Mouse (Mus musculus): Measurements from ENCODE around the gene Abcg8. TPM values are rescaled to one million over a fixed set of nuclear protein-coding genes. Genes with fewer than 3 reads are reported as not detected.

Gene Abcg8
- polyA plus RNA-seq, 1 experiment from 2014 or later: not detected

DNA sequence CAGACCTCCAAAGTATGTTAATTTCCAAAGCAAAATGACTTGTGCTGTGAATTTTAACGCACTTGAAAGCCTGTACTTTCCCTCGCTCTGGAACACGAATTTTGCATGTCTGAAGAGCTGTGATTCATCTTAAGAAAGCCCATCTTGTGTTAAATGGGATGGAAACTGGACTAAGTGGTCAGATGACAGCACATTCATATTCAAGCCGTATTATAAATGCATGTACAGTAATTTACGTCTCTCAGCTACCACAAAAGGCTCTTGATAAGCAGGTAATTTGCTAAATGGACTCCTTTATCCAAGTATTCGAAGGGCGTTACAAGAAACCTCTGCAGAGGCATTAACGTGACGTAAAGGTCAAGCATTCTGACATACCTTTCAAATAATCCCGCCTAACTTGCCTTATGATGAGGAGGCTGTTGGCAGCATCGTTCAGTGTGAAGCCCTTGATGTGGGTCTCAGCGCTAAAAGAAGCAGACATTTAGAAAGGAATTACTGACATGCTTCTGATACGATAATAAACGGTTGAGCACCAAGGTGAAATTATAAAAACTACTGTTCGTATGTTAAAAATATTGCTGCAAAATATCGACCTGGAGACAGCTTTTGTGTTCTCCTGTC lies 40.3 kb downstream of the Abcg8 start:
- 60% methylated on average over 16 of the region's 16 CpGs for WGBS
- Histone ChIP-seq H3K4me3 (no peak overlapping the region), H3K4me2 (no peak overlapping the region), H3K36me3 (peaks cover 10% of the 10 kb centered on the region), H3K27me3 (no peaks in the 10 kb centered on the region), H3K9me3 (no peaks in the 10 kb centered on the region), H3K4me1 (no peaks in the 10 kb centered on the region), H3K27ac (no peak overlapping the region), H3K9ac (no peak overlapping the region)
- ATAC-seq (ENCODE audit: borderline replicate concordance, extremely low read depth, low FRiP score, low TSS enrichment): no peak

DNA sequence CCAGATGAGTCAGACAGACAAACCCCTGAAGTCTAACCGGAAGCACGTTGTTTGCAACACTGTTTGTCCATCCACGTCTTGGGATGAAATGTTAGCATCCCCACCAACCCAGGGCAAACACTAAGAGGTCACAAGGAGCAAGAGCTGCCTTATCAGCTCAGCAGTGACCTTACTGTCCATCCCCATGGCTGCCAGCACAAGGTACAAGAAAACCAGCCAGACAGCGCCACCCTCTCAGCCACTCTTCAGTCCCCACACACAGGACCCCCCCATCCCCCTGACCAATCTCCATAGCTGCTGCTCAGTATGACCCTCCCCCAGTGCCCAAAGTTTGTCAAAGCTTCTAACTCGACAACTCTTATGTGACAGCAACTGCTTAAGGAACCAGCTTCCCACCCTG lies 41.3 kb downstream of the Abcg8 start:
- peaks cover 18% of the 10 kb centered on the region for H3K36me3 ChIP-seq
- no peaks in the 10 kb centered on the region for H3K4me1 ChIP-seq
- H3K4me2 ChIP-seq: no peak overlapping the region
- ATAC-seq (ENCODE audit: borderline replicate concordance, extremely low read depth, low FRiP score, low TSS enrichment): no peak
- no peaks in the 10 kb centered on the region for H3K9me3 ChIP-seq
- no peak overlapping the region for H3K9ac ChIP-seq
- H3K27ac ChIP-seq: no peak overlapping the region
- H3K27me3 ChIP-seq: no peaks in the 10 kb centered on the region
- 48% methylated on average over 5 of the region's 5 CpGs for WGBS
- H3K4me3 ChIP-seq: no peak overlapping the region

DNA sequence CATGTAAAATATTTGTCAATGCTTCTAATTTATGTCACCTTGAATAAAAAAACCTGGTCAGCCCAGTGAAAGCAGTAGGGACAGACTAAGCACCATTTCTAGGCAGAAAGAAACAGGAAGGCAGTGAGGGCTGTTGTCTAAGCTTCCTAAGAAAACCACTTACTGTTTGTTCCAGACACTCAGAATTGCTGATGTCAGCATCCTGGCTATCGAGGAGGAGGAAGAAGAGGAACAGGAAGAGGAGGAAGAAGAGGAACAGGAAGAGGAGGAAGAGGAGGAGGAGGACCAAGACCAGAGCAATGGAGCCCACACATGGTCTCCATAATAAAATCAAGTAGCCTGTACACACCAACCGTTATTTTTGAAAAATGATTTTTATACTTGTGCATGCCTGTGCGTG lies 43.0 kb downstream of the Abcg8 start:
- Histone ChIP-seq H3K9me3 (no peaks in the 10 kb centered on the region), H3K27ac (no peak overlapping the region), H3K4me3 (no peak overlapping the region), H3K4me1 (no peaks in the 10 kb centered on the region), H3K9ac (no peak overlapping the region), H3K36me3 (peaks cover 14% of the 10 kb centered on the region), H3K27me3 (no peaks in the 10 kb centered on the region), H3K4me2 (no peak overlapping the region)
- ATAC-seq (ENCODE audit: borderline replicate concordance, extremely low read depth, low FRiP score, low TSS enrichment): no peak
- WGBS: 70% methylated on average over 3 of the region's 3 CpGs

DNA sequence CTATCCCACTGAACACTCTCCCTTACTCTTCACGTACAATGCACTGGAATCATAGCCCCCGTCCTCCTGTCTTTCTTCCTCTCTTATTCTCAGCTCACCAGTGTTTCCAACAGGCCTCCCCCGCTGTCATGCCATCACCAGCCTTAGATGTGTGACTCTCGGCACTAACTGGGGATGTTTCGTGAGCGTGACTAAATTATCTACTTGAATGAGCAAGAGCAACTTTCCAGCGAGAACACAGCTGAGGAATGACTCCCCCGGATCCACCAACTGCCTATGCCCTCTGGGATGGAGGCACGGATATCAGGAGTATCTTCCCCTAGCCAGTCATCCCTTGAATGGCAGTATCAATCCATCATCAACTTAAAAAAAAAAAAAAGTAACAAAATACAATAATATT lies 47.9 kb downstream of the Abcg8 start:
- no peak overlapping the region for H3K4me3 ChIP-seq
- no peak for ATAC-seq (ENCODE audit: borderline replicate concordance, extremely low read depth, low FRiP score, low TSS enrichment)
- no peaks in the 10 kb centered on the region for H3K9me3 ChIP-seq
- no peak overlapping the region for H3K9ac ChIP-seq
- no peak overlapping the region for H3K27ac ChIP-seq
- H3K36me3 ChIP-seq: peaks cover 24% of the 10 kb centered on the region; the same call in 1 of the 2 replicates
- WGBS: 89% methylated on average over 9 of the region's 9 CpGs
- H3K4me2 ChIP-seq: no peak overlapping the region
- H3K27me3 ChIP-seq: no peaks in the 10 kb centered on the region
- no peaks in the 10 kb centered on the region for H3K4me1 ChIP-seq

DNA sequence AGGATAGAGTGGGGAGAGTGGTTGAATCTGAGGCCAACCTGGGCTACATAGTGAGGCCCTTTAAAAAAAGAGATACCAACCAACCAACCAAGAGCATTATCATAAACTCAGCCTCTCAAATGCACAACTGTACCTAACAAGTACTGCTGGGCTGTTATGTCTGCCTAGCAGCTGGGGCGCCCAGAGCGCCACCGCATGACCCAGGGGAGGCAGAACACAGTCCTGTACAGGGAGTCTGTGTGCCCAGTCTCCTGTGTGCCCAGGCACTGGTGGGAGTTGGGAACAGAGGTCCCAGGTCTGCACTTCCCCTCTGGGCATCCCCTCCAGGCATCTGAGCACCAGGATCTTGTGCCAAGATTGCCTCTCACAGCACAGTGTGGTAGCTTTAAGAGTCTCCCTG lies 49.1 kb downstream of the Abcg8 start:
- no peaks in the 10 kb centered on the region for H3K4me1 ChIP-seq
- H3K9ac ChIP-seq: no peak overlapping the region
- no peak overlapping the region for H3K4me2 ChIP-seq
- 100% methylated on average over 3 of the region's 3 CpGs for WGBS
- no peak overlapping the region for H3K27ac ChIP-seq
- H3K9me3 ChIP-seq: no peaks in the 10 kb centered on the region
- no peak for ATAC-seq (ENCODE audit: borderline replicate concordance, extremely low read depth, low FRiP score, low TSS enrichment)
- no peak overlapping the region for H3K4me3 ChIP-seq
- peaks cover 29% of the 10 kb centered on the region for H3K36me3 ChIP-seq
- no peaks in the 10 kb centered on the region for H3K27me3 ChIP-seq

DNA sequence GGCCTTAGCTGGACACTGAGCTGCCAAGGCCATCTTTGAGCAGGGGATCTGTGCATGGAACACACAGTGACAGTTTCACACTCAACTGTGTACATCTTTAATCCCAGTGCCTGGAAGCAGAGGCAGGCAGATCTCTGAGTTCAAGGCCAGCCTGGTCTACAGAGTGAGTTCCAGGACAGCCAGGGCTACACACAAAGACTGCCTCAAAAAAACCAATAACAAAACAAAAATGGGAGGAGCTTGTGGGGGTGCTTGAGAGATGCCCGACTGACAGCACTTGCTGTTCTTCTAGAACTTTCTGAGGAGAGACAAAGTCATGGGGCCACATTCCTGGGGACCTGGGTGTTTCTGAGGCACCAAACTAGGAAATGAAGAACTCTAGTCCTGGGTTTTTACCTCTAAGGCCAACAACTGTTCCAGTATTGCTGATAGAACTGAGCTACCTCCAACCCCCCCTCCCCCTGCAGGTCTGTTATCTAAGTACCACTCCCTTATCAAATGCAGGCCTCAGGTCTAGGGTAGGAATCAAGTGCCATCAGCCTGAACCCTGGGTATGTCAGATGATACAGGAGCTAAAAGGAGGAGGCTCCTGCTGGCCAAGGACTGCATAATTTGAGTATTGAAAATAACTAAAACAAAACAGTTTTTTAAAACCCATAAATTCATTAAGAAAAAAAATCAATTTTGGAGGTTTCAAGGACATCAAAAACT lies 52.3 kb downstream of the Abcg8 start:
- no peak for ATAC-seq (ENCODE audit: borderline replicate concordance, extremely low read depth, low FRiP score, low TSS enrichment)
- H3K27ac ChIP-seq: no peak overlapping the region
- H3K4me3 ChIP-seq: no peak overlapping the region
- H3K9me3 ChIP-seq: no peaks in the 10 kb centered on the region
- H3K4me1 ChIP-seq: no peaks in the 10 kb centered on the region
- H3K4me2 ChIP-seq: no peak overlapping the region
- H3K27me3 ChIP-seq: no peaks in the 10 kb centered on the region
- H3K9ac ChIP-seq: no peak overlapping the region
- WGBS: 81% methylated on average over 1 of the region's 1 CpGs
- H3K36me3 ChIP-seq: peaks cover 29% of the 10 kb centered on the region

DNA sequence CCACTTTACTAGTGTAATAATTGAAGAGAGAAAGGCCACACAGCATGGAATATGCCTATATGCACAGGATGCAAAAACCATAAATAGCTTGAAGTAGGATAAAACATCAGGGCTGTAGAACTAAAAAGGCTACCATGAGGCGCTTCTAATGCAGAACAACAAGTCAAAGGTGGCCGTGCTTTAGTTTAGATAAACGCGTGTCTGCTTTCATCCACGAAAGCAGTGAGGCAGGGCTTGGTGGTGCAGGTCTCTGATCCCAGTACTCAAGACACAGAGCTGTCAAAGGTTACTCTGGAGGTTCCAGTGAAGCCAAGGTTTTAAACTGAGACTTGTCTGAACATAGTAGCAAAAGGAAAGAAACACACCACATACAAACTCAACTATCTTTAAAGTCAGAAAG lies 53.0 kb downstream of the Abcg8 start:
- Histone ChIP-seq H3K27me3 (no peaks in the 10 kb centered on the region), H3K27ac (no peak overlapping the region), H3K36me3 (peaks cover 29% of the 10 kb centered on the region), H3K9me3 (no peaks in the 10 kb centered on the region), H3K4me1 (no peaks in the 10 kb centered on the region), H3K9ac (no peak overlapping the region), H3K4me2 (no peak overlapping the region), H3K4me3 (no peak overlapping the region)
- WGBS: 72% methylated on average over 5 of the region's 5 CpGs
- no peak for ATAC-seq (ENCODE audit: borderline replicate concordance, extremely low read depth, low FRiP score, low TSS enrichment)

DNA sequence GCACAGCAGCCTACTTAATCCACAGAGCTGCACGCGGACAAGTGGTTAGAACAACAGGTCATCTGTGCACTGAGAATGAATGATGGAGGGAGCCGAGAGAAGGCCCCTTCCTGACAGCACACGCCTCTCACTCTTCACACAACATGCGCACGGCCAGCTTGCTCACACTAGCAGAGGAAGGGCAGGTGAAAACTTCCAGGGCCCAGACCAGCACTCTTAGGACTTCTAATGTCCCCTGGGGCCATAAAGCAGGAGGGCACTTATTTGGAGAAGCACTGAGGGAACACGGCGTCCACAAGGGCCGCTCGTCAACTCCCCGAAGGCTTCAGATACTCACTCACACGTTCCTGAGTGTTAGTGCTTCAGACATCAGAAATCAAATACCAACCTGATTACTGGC lies 55.3 kb downstream of the Abcg8 start:
- Histone ChIP-seq H3K9ac (no peak overlapping the region), H3K4me2 (no peak overlapping the region), H3K9me3 (no peaks in the 10 kb centered on the region), H3K36me3 (peaks cover 26% of the 10 kb centered on the region), H3K27me3 (no peaks in the 10 kb centered on the region), H3K4me1 (no peaks in the 10 kb centered on the region), H3K27ac (no peak overlapping the region), H3K4me3 (no peak overlapping the region)
- WGBS: 83% methylated on average over 12 of the region's 12 CpGs
- no peak for ATAC-seq (ENCODE audit: borderline replicate concordance, extremely low read depth, low FRiP score, low TSS enrichment)

DNA sequence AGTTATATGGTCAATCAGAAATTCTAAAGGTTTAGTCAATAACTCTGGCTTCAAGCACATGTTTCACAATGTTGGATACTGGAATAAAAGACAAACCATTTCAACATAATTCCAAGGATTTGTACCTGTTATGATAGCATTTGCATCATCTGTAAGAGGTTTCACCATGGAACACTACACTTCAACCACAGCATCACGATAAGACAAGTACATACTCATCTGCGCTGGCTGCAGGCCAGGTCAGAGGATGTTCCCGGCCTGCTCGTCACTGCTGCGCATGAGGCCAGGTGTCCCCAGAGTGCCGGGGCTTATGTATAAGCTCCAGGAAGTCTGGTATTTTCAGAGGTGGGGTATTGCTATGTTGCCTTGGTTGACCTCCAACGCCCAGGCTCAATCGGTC lies 56.5 kb downstream of the Abcg8 start:
- Histone ChIP-seq H3K4me2 (no peak overlapping the region), H3K27me3 (no peaks in the 10 kb centered on the region), H3K4me3 (no peak overlapping the region), H3K27ac (no peak overlapping the region), H3K9ac (no peak overlapping the region), H3K9me3 (no peaks in the 10 kb centered on the region), H3K36me3 (peaks cover 23% of the 10 kb centered on the region), H3K4me1 (no peaks in the 10 kb centered on the region)
- 82% methylated on average over 8 of the region's 8 CpGs for whole genome bisulfite sequencing
- ATAC-seq (ENCODE audit: borderline replicate concordance, extremely low read depth, low FRiP score, low TSS enrichment): no peak

DNA sequence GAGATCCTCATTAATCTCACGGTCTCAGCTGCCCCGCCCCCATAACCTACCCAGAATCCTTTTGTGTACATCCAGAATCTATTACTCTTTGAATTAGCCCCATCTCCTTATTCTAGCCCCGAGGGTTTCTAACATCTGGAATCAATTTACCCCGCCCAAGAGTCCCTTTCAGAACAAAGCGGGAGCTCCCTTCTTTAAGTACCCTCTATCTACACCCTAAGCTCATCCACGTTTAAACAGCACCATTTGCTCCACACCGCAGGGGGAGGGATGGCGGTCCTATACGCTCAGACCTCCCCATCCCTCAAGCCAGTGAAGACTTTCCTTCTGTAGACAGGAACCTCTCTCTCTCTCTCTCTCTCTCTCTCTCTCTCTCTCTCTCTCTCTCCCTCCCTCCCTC lies 60.6 kb downstream of the Abcg8 start:
- Histone ChIP-seq H3K36me3 (peaks cover 3% of the 10 kb centered on the region; the same call in 1 of the 2 replicates), H3K4me3 (no peak overlapping the region), H3K4me1 (no peaks in the 10 kb centered on the region), H3K27ac (no peak overlapping the region), H3K27me3 (no peaks in the 10 kb centered on the region), H3K4me2 (no peak overlapping the region), H3K9ac (no peak overlapping the region), H3K9me3 (no peaks in the 10 kb centered on the region)
- WGBS: 58% methylated on average over 9 of the region's 9 CpGs
- no peak for ATAC-seq (ENCODE audit: borderline replicate concordance, extremely low read depth, low FRiP score, low TSS enrichment)

DNA sequence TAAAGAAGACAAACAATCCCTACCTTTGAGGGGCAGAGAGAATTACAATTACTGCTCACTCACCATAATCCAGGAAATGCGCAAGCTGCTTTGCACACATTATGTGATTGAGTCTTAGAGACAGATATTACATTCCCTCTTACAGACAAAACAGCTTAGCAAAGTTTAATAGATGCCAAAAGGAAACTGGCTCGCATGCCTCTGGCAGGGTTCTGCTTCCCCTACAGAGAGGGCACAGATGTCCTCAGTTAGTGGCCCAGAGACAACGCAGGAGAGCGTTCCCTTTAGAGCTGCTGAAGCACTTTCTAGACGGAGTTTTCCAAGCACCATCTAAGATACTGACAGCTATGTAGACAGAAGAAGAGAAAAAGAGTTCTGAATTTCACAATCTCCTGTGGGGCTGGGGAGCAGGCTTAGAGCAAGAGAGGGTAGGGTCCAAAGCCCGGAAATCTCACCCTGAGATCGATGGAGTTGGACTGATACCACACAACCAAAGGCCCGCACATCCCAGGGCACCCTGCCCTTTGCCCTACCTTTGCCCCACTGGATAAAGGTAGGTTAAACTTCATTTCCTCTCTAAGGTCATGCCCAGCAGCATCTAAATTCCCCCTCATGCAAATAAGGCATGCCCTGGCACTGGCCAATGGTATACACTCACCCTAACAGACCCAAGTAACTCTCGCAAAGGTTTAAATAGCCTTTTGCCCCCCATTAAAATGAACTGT lies 62.1 kb downstream of the Abcg8 start:
- 83% methylated on average over 9 of the region's 9 CpGs for WGBS
- Histone ChIP-seq H3K36me3 (peaks cover 3% of the 10 kb centered on the region; the same call in 1 of the 2 replicates), H3K9me3 (no peaks in the 10 kb centered on the region), H3K27me3 (no peaks in the 10 kb centered on the region), H3K4me3 (no peak overlapping the region), H3K4me1 (0 out of 2 replicates have a peak, but pooled peaks cover 2% of the 10 kb centered on the region), H3K4me2 (no peak overlapping the region), H3K9ac (no peak overlapping the region), H3K27ac (no peak overlapping the region)
- no peak for ATAC-seq (ENCODE audit: borderline replicate concordance, extremely low read depth, low FRiP score, low TSS enrichment)

DNA sequence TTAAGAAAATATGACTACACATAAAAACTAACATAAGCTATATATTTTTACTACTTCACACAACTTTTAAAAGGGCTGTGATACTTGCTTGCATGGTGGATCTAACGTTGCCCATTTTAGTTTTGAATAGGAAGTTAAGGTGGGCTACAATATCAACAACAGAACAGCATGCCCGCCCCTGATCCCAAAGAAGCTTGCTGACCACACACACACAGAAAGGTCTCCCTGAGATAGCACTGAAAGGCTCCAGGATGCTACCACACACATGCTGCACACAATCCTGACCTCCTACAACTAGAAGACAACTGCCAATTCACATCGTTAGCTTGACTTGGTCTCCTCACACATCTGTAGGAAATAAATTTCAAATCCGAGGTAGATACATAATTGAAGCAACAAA lies 68.2 kb downstream of the Abcg8 start:
- H3K4me1 ChIP-seq: 0 out of 2 replicates have a peak, but pooled peaks cover 4% of the 10 kb centered on the region
- H3K9ac ChIP-seq: no peak overlapping the region
- H3K36me3 ChIP-seq: peaks cover 10% of the 10 kb centered on the region; the same call in 1 of the 2 replicates
- no peaks in the 10 kb centered on the region for H3K27me3 ChIP-seq
- no peak overlapping the region for H3K4me2 ChIP-seq
- no peak overlapping the region for H3K4me3 ChIP-seq
- WGBS: 66% methylated on average over 4 of the region's 4 CpGs
- no peak for ATAC-seq (ENCODE audit: borderline replicate concordance, extremely low read depth, low FRiP score, low TSS enrichment)
- H3K27ac ChIP-seq: no peak overlapping the region
- no peaks in the 10 kb centered on the region for H3K9me3 ChIP-seq

Measured in lung, embryonic 15.5 days (tissue).